Mouse (Mus musculus): ENCODE data around the gene Gbp9. TPM values are rescaled to one million over a fixed set of nuclear protein-coding genes. Genes with fewer than 3 reads are reported as not detected.
A peak's percentile ranks its signal among the peaks of the same experiment; 100 is the strongest.
"Not testable (repeated sequence)": the region's sequence is repeated elsewhere in the genome, so short reads cannot be mapped to it uniquely, and the experiment has no call there.

Gene Gbp9
- total RNA-seq (2022), result 1 to 10 TPM; 1.3 to 3.4 (median 1.5) TPM

DNA sequence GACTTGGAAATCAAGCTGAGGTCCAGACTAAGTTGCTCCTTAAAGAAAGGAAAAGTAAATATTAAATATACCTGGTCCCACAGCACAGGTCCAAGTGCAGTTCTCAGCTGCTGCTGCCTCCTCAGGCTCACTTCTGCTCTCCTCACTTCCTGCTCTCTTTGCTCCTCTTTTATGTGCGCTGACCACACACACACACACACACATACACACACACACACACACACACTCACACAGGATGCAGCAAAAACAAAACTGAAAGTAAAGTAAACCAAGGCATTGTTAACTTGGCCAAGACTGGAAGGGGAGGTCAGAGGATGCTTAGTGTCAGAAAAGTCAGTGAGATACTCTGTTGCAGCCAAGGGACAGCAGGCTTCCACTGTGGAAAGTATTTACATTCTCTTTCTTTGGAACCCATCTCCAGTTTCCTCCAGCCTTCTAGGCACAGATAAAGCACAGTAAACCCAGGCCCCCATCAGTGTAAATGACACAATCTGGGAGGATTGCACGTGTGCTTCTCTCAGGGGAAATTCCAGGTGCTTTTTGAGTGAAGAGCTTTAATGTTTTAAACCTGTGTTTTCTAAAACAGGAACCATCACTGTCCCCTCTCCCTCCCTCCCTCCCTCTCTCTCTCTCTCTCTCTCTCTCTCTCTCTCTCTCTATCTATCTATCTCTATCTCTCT, at the start of gene Gbp9, which contains the start of the genes Gbp8 and Gbp4:
TSS of gene Gbp9 (minus strand) at position 131 of the 680 bp plus-strand sequence.
TSS of gene Gbp8 (minus strand) at position 132 of the 680 bp plus-strand sequence.
TSS of gene Gbp4 (minus strand) at position 178 of the 680 bp plus-strand sequence.
- not testable (repeated sequence) for DNase-seq (ENCODE audit: low spot score in 2 of 2)

DNA sequence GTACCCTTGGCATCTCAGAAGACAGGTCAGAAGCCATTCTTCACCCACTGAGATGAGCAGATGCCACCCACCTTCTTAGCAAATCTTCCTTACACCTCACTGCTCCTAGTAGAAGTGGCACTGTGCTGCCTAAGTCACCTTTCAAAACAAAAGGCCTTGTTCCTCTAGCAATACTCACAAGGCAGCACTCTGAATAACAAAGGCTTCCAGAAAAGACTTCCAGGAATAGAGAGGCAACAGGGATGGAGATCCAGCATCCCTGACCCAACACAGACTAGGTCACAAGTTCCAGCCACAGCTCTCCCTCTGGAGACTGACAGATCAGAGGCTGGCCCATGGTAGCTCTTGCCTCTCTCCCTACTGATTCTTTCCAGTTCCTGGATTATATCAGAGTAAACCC, 42.1 kb upstream of the Gbp9 start:
- no peak for DNase-seq (ENCODE audit: low spot score in 2 of 2)

DNA sequence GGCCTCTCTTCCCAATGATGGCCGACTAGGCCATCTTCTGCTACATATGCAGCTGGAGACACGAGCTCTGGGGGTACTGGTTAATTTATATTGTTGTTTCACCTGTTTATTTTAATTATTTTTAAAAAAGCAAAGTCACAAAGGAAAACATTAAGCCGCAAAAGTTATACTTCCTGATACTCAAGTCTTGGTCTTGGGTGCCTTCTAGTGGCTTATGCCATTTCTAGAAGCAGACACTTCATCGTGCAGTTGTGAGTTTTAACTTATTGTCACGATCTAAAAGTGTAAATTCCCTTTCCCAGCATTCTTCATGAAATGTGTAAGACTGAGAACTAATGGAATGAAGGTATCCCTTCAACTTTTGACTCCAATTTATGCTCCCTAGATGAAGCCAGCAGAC, 17.2 kb upstream of the Gbp9 start:
- no peak for DNase-seq (ENCODE audit: low spot score in 2 of 2)

DNA sequence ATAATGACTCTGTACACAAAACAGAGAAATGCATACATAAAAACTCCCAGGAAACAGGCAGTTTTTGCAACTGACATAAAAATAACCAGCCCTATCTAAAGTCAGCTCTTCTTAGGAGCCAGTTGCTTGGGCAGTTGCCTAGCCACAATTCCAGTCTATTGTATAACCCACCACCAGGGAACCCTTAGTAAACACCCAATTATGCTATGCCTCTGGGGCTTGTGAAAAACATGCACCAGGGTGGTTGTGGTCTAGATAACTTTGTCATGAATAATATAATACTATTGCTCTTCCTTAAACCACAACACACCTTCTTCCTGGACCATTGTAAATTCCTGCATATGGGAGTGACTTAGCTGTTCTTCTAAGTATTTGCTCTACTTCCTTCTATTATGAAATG, 14.7 kb upstream of the Gbp9 start:
- no peak for DNase-seq (ENCODE audit: low spot score in 2 of 2)

DNA sequence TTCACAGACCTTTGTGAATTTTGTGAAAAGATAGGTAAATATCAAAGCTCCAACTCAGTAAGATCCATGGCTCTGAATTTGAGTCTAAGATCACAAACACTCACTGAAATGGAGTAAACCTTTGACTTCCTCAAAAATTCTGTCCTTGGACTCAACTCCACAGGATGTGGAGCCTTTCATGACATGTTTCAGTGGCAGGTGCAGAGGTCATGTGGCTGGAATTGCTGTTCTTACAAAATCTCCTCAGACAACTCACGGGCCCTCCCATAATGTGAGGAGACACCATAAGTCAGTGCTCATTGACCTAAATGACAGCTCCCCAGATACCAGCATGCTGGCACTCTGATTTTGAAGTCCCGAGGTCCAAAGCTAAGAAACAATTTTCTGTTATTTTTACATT, 8.7 kb upstream of the Gbp9 start:
- not testable (repeated sequence) for DNase-seq (ENCODE audit: low spot score in 2 of 2)

DNA sequence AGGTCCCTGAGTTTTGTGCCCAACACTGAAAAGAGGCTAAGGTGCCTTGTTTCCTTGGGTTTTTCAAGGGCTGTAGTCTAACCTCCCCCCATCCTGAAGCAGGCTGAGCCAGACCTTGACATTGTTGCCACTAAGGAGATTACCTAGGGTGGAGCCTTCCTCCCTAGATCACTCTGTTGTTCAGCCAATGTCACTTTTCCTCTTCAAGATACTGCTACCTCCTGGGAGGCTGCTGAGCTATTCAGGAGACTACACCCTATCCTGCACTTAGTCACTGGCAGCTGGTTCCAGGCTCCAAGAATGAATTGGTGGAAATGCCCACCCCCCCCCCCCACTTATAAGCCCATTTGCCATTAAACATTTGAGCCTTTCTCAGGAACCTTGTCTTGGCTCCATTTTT, 7.1 kb upstream of the Gbp9 start:
- no peak for DNase-seq (ENCODE audit: low spot score in 2 of 2)

DNA sequence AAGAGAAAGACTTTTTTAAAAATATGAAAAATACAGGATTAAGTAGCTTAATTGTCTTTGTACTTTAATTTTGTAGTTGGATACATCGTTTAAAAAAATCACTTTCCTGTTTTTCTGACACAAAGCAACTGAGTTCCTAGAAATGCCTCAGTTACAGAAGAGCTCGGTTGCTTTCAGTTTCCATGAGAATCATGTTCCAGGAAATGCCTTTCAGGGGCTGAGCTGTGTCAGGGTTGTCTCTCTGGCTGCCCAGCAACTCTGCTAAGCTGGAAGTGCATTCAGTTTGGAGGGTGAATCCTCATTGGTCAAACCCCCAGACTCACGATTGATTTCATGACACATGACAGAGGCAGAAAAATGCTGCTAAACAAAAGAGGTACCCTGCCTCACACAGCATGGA, 6.4 kb upstream of the Gbp9 start:
- DNase-seq (ENCODE audit: low spot score in 2 of 2), result not testable (repeated sequence)

DNA sequence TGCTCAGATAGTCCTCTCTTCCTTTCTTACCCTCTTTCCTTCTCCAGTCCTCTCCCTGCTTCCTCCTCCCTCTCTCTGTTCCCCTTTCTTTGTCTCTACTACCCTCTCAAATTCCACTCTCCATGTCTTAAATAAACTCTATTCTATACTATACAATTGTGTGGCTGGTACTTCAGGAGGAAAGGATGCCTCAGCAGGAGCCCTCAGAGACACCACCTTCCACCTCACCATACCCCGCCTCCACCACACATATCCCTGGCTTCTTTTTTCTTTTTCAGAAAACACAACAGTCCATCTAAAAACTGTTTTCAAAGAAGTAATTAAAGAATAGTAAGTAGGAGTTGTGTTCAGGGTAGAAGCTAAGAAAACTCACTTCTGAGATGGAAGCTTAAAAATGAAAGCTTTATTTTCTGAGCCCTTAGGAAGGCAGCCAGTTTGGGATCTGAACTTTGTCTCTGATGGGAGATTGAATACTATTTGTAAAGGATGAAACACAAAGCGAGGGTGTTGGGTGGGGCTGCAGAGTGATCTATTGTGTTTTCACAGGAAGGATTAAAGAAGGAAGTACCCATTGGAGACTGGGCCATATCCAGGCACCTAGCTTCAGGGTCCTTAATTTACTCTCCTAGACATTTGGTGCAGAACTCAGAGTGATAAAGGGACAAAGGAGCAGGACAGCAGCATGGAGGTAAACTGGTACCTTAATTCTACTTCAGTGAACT, 911 bp upstream of the Gbp9 start:
- not testable (repeated sequence) for DNase-seq (ENCODE audit: low spot score in 2 of 2)

DNA sequence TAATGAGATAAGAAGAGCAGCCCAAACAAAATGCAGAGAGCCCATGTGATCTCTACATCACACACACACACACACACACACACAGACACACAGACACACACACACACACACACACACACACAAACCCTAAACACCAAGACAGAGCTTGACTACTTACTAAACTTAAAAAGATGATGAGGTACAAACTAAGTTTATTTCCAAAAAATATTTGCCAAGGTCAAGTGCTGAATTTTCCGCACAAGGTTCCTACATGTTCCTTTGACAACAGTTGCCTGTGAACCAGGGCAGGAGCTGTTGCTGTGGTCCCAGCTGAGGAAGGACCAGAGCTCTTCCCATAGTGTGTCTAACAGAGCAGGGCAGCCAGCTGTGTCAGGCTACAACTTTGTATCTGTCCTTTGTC, 433 bp downstream of the Gbp9 start:
- no peak for DNase-seq (ENCODE audit: low spot score in 2 of 2)

DNA sequence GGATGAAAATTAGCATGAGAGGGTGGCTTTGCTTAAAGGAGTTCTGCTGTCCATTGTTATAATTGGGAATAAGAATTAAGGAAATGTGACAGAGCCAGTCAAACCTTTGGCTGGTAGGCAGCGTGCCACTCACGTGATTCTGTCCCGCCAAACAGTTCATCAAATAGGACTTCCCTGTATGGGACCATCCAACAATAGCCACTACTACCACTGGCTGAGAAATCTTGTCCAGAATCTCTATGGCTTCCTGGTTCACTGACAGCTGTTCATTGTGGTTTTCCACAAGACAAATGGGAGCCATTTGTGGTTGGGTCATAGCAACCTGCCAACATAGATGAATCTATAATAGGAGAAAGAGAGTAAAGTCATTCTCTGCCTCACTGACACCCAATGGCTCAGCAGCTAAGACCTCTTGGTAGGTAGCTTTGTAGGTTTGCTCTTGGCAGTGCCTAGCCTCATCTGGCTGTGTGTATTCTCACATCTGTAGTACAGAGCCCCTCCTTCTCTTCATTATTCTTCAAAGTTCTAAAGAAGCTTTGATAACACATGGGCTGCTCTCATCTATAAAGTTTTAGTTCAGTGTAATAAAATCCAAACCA, 2.5 kb downstream of the Gbp9 start:
- DNase-seq (ENCODE audit: low spot score in 2 of 2), result not testable (repeated sequence)

DNA sequence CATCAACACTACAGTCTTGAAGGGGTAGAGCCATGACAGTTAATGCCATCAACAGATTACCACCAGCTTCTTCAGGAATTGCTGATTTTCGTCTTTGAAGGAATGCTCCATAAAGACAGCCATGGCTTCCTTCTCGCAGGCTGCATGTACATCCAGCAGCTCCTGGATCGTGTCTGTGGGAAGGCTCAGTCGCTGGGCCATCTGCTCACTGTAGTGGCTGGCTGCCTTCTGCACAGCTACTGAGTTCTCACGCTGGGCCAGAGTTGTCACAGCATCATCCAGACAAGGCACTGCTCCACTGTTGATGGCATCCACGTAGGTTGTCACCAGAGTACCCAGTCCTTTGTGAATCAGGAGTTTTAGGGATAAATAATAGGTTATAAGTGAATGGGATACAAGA, 17.6 kb downstream of the Gbp9 start:
- DNase-seq (ENCODE audit: low spot score in 2 of 2), result not testable (repeated sequence)

DNA sequence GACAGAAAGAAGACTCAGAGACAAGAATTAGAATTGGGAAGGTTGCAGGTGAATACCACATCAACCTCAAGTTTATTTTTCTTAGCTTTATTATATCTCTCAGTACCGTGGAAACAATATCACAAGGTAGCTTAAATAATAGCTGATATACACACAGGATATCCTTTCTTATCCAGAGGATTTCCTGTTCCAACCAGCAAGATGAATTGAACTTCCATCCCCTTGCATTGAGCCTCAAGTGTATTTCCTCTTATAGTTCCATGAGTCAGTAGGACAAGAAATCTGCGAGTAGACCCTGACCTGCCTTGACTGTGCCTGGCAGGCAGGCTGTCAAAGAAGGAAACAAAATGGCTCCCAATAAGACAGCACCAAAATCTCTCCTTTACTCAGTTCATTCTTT, 23.6 kb downstream of the Gbp9 start:
- DNase-seq (ENCODE audit: low spot score in 2 of 2), result no peak

DNA sequence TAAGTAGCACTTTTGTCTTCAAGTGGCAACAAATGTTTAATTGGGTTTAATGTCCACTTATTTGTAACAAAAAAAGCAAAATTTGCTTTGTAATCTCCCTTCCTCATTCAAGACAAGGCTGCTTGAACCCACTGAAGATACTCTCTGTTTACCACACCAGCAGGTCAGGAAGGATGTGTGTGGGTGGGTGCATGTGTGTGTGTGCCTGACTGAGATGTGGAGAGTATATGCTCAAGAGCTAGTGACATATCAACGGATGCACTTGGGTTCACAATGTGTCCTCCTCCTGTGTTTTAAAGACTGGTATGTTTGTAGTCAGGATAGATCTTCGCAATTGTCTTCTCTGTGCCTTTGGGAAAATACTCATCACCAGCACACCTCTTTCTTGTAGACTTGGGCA, 24.6 kb downstream of the Gbp9 start:
- DNase-seq (ENCODE audit: low spot score in 2 of 2), result no peak

DNA sequence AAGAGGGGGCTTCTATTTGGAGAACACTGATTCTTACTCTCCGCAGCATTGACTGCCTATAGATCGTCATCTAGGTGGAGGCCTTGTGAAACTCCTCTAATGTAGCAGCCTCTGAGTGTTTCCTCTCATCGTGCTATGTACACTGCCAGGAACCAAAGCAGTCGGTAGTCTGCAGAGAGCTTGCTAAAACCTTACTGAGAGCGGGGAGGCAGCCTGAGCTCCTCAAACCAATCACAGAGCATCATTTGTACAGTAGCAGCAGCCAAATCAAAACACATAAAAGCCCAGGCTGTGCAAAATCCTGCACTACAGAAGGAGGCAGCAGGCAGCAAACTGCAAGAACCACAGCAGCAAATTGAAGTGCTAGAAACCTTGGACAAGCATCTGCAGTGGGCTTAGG, 25.7 kb downstream of the Gbp9 start:
- no peak for DNase-seq (ENCODE audit: low spot score in 2 of 2)

DNA sequence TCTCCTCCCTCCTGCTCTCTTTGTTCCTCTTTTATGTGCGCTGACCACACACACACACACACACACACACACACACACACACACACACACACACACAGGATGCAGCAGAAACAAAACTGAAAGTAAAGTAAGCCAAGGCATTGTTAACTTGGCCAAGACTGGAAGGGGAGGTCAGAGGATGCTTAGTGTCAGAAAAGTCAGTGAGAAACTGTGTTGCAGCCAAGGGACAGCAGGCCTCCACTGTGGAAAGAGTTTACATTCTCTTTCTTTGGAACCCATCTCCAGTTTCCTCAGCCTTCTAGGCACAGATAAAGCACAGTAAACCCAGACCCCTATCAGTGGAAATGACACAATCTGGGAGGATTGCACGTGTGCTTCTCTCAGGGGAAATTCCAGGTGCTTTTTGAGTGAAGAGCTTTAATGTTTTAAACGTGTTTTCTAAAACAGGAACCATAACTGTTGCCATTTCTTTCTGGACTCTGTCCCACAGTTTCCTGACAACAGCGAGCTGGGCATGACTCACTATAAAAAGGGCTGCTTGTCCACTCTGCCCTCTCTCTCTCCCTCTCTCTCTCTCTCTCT, 29.0 kb downstream of the Gbp9 start:
- DNase-seq (ENCODE audit: low spot score in 2 of 2), result peak; percentile 10 to 34

DNA sequence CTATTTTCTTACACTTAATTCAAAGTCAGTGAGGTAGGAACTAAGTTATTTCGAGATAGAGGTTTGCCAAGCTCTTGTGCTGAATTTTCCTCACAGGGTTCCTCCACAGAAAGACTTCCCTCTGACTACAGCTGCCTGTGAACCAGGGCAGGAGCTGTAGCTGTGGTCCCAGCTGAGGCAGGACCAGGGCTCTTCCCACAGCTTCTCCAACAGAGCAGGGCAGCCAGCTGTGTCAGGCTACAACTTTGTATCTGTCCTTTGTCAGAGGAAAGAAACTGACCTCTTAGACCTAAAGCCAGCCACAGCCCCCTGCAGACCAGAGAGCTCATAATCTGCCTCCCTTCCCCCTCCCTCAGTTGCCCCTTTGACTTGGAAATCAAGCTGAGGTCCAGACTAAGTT, 29.6 kb downstream of the Gbp9 start:
- not testable (repeated sequence) for DNase-seq (ENCODE audit: low spot score in 2 of 2)

DNA sequence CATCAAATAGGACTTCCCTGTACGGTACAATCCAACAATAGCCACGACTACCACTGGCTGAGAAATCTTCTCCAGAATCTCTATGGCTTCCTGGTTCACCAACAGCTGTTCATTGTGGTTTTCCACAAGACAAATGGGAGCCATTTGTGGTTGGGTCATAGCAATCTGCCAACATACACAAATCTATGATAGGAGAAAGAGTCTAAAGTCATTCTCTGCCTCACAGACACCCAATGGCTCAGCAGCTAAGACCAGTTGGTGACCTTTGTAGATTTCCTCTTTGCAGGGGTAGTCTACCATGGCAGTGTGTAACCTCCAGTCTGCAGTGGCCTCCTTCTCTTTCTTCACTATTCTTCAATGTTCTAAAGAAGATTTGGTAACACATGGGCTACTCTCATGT, 33.6 kb downstream of the Gbp9 start:
- DNase-seq (ENCODE audit: low spot score in 2 of 2), result not testable (repeated sequence)

DNA sequence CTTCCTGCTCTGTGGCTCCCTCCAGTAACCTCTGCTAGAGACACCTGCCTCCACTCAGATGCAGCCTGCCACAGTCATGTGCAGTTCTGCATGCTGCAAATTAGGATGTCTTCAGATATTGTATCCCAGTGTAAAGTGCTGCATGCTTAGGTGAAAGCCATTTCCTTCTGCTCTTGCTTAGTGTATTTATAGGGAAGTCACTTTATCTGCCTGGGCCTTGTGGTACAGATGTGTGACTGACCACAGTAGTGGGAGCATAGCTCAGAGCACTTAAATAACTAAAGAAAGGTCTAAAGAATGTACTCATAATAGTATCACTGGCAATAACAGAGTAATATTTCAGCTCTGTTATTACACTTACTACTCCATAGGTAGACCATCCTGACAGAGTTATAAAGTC, 57.4 kb downstream of the Gbp9 start:
- no peak for DNase-seq (ENCODE audit: low spot score in 2 of 2)

DNA sequence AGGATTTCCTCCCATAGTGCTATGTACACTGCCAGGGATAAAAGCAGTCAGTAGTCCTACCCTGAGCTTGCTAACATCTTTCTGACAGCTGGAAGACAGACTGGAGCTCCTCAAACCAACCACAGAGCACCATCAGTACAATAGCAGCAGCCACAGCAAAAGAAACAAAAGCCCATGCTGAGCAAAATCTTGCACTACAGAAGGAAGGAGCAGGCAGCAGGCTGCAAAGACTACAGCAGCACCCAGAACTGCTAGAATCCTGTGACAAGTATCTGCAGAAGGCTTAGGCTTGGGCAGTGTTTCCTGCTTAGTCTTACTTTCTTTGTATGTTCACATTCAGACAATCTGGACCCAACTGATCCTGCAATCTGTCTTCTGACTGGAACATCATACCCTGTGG, 71.0 kb downstream of the Gbp9 start:
- DNase-seq (ENCODE audit: low spot score in 2 of 2), result not testable (repeated sequence)

DNA sequence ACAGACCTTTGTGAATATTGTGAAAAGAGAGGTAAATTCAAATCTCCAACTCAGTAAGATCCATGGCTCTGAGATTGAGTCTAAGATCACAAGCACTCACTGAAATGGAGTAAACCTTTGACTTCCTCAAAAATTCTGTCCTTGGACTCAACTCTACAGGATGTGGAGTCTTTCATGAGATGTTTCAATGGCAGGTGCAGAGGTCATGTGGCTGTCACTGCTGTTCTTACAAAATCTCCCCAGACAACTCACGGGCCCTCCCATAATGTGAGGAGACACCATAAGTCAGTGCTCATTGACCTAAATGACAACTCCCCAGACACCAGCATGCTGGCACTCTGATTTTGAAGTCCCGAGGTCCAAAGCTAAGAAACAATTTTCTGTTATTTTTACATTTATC, 74.9 kb downstream of the Gbp9 start:
- not testable (repeated sequence) for DNase-seq (ENCODE audit: low spot score in 2 of 2)

DNA sequence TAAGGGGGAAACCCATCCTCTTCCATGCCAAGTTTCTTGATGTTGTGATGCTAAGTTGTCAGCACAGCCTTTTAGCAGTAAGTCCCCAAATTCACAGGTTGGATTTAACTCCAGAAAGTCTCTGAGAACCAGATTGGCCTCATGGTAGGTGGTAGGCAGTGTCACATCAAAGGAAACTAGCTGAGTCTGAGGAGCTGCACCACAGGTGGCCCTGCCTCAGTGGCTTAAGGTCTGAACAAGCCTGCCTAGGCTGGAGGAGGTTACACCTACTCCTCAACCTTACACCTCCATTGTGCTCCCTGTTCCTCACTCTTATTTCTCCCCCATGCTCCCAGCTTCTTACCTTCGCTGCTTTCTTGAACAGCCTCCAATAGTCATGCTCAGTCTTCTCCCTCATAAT, 76.0 kb downstream of the Gbp9 start:
- no peak for DNase-seq (ENCODE audit: low spot score in 2 of 2)

DNA sequence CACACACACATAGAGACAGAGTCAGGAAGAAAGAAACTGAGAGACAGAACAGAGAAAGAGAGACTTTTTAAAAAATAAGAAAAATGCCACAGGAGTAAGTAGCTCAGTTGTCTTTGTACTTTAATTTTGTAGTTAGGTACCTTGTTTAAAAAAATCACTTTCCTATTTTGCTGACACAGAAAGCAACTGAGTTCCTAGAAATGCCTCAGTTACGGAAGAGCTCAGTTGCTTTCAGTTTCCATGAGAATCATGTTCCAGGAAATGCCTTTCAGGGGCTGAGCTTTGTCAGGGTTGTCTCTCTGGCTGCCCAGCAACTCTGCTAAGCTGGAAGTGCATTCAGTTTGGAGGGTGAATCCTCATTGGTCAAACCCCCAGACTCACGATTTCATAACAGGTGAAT, 76.9 kb downstream of the Gbp9 start:
- DNase-seq (ENCODE audit: low spot score in 2 of 2), result not testable (repeated sequence)
